In the genomic region with DNA sequence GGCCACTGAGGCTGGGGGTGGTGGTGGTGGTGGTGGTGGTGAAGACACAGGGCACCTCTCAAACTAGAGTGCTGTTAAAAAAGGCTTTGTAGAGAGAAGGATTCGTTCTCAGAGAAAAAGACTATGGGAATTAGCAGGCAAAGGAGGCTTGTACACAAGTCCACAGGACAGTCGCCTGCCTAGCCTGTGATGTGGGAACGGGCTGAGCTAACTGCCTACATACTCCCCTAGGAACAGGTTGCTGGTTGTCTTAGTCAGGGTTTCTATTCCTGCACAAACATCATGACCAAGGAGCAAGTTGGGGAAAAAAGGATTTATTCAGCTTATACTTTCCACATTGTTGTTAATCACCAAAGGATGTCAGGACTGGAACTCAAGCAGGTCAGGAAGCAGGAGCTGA, we compare ENCODE assay signal across 18 mouse cellular contexts. TPM values are rescaled to one million over a fixed set of nuclear protein-coding genes. Genes with fewer than 3 reads are reported as not detected.
DNase-seq lines count a peak whose midpoint lies in the region; ATAC-seq lines count a peak whose summit lies in the region.
"Had no signal": no experiment of that assay in that cellular context is flagged by ENCODE, and none has a peak within 500 bp of the region (broad histone marks: within the 10 kb centered on the region; RNA-seq: fewer than 3 reads in every experiment).

No protein-coding gene starts in this region.

- intact Hi-C loops in heart, postnatal 10 days (cut with DNase I), result no loop called here

- DNase-seq in frontal cortex, postnatal 25 days (ENCODE audit: low spot score in 2 of 2), result no peak
- peak; percentile 46 for DNase-seq in heart, adult 11 months
- no peak for DNase-seq in heart, postnatal 10 days
- peak; percentile 14 for DNase-seq in right cerebral cortex, postnatal 25 days
- DNase-seq in right cerebral cortex, postnatal 10 days (ENCODE audit: low spot score in 2 of 2), result no peak
- no peak for DNase-seq in gastrocnemius, postnatal 10 days
- DNase-seq: adrenal gland, adult 8-10 months; adrenal gland, postnatal 14 days; adrenal gland, postnatal 36 days; B cell, adult 2 months; cerebellum, adult 11-12 months; cerebellum, adult 2 months; cerebellum, adult 9-10 months; cerebellum, postnatal 10 days; cerebellum, postnatal 25 days had no signal

- peak; percentile 57 for ATAC-seq in frontal cortex, adult (ENCODE audit: low TSS enrichment)
- ATAC-seq: activated CD4-positive, CD25-positive, alpha-beta regulatory T cell, adult 4 months; CD4-positive, CD25-positive, alpha-beta regulatory T cell, adult 4 months had no signal

RNA-seq across cellular contexts. Expression of gene Pgrmc2, which starts 23.6 kb away (rescaled TPM):
- total RNA-seq in heart, postnatal 10 days (2021), result 10 to 100 TPM; 42.3 to 46.9 TPM
- total RNA-seq in gastrocnemius, postnatal 10 days (2021), result 10 to 100 TPM; 31.2 to 36.9 TPM

Comparison
In these comparisons a context has a peak if more than half of its experiments do, and no peak if none do; other contexts are left out.
1. DNase-seq: peak in heart, adult 11 months (single experiment) and right cerebral cortex, postnatal 25 days (single experiment); none in frontal cortex, postnatal 25 days (0 of 2), heart, postnatal 10 days (0 of 2), right cerebral cortex, postnatal 10 days (0 of 2) and gastrocnemius, postnatal 10 days (single experiment).